Mouse (Mus musculus) kidney, adult 18-20 months (tissue): Measurements from ENCODE around the gene Rasgrf1.
"Not testable (repeated sequence)": the region's sequence is repeated elsewhere in the genome, so short reads cannot be mapped to it uniquely, and the experiment has no call there.

ENCODE experiments used
- DNase-seq: peaks from one replicate; pipeline ENCODE4 v3.0.0; 2021

Gene Rasgrf1

GRCm38 (mm10) chr9:90041556-90041955, 131.8 kb downstream of the Rasgrf1 start:
- DNase-seq = no peak

- DNase-seq = not testable (repeated sequence)
Measured at GRCm38 (mm10) chr9:90042906-90043305, 133.2 kb downstream of the Rasgrf1 start.

- DNase-seq = no peak
Measured at GRCm38 (mm10) chr9:90045191-90045590, 135.5 kb downstream of the Rasgrf1 start.

- DNase-seq = no peak
Measured at GRCm38 (mm10) chr9:90047937-90048627, 138.4 kb downstream of the Rasgrf1 start.

GRCm38 (mm10) chr9:90053852-90054251, 144.1 kb downstream of the Rasgrf1 start, which contains the start of gene Ctsh:
TSS of gene Ctsh (plus strand) at chr9:90054152.
- no peak for DNase-seq

- DNase-seq = peak; percentile 82
Measured at GRCm38 (mm10) chr9:90054371-90055145, 144.8 kb downstream of the Rasgrf1 start.

GRCm38 (mm10) chr9:90055409-90055808, 145.7 kb downstream of the Rasgrf1 start:
- no peak for DNase-seq

GRCm38 (mm10) chr9:90055911-90056310, 146.2 kb downstream of the Rasgrf1 start:
- DNase-seq = no peak

GRCm38 (mm10) chr9:90056716-90057115, 147.0 kb downstream of the Rasgrf1 start:
- no peak for DNase-seq

GRCm38 (mm10) chr9:90059828-90060573, 150.3 kb downstream of the Rasgrf1 start:
- DNase-seq = no peak

- DNase-seq = no peak
Measured at GRCm38 (mm10) chr9:90060574-90060875, 150.8 kb downstream of the Rasgrf1 start.

GRCm38 (mm10) chr9:90060932-90061331, 151.2 kb downstream of the Rasgrf1 start:
- DNase-seq = not testable (repeated sequence)

GRCm38 (mm10) chr9:90067341-90067740, 157.6 kb downstream of the Rasgrf1 start:
- no peak for DNase-seq

- DNase-seq = no peak
Measured at GRCm38 (mm10) chr9:90068786-90069185, 159.1 kb downstream of the Rasgrf1 start.

- no peak for DNase-seq
Measured at GRCm38 (mm10) chr9:90069485-90069884, 159.8 kb downstream of the Rasgrf1 start.

- DNase-seq = no peak
Measured at GRCm38 (mm10) chr9:90070174-90070573, 160.5 kb downstream of the Rasgrf1 start.

GRCm38 (mm10) chr9:90075336-90075735, 165.6 kb downstream of the Rasgrf1 start:
- no peak for DNase-seq

GRCm38 (mm10) chr9:90076131-90076530, 166.4 kb downstream of the Rasgrf1 start:
- no peak for DNase-seq
